Mouse (Mus musculus) stomach, postnatal 0 days (tissue): ENCODE measurements around the gene Ell3.

Source experiments
- CTCF ChIP-seq: IDR thresholded peaks from 2 replicates; pipeline ENCODE4 v1.5.1; 2016; ENCODE audit warnings: antibody characterized with exemption, low read depth, mild to moderate bottlenecking, moderate library complexity
- EP300 ChIP-seq: optimal IDR thresholded peaks from 2 replicates; pipeline ENCODE3; 2016; ENCODE audit warnings: antibody characterized with exemption

- TF ChIP-seq EP300 (no peak), CTCF (no peak)
These were observed 8.3 kb upstream of the Ell3 start for GRCm38 (mm10) chr2:121452361-121452760.
